Mouse (Mus musculus): ENCODE results near the gene Wnt6. TPM values are rescaled to one million over a fixed set of nuclear protein-coding genes. Genes with fewer than 3 reads are reported as not detected.

The Wnt6 gene
- total and polyA plus RNA-seq, 2 experiments from 2014 or later, result 0.11 to 0.88 TPM

- Histone ChIP-seq H3K4me2 (ENCODE audit: low read depth, low read length) (no peak overlapping the region), H3K36me3 (replicated peaks; ENCODE audit: control insufficient read depth, insufficient read depth, low read length) (no peaks in the 10 kb centered on the region), H3K27me3 (ENCODE audit: control insufficient read depth, insufficient read depth, low read length) (no peaks in the 10 kb centered on the region), H3K27ac (ENCODE audit: low read depth) (no peak overlapping the region), H3K9me3 (replicated peaks; ENCODE audit: control insufficient read depth, low read length) (no peaks in the 10 kb centered on the region), H3K4me1 (ENCODE audit: control insufficient read depth, insufficient read depth) (no peaks in the 10 kb centered on the region), H3K9ac (replicated peaks; ENCODE audit: low read depth, low read length) (no peak overlapping the region), H3K4me3 (ENCODE audit: low read depth, low read length) (no peak overlapping the region)
- 57% methylated on average over 7 of the region's 7 CpGs for WGBS
- ATAC-seq (ENCODE audit: insufficient read depth, low read depth) (peak; percentile 24; the same call in 1 of the 2 replicates), DNase-seq (ENCODE audit: low spot score) (no peak)
- TF ChIP-seq EP300 (IDR thresholded peaks at IDR 0.05; ENCODE audit: low read depth) (no peak), CTCF (IDR thresholded peaks at IDR 0.05; ENCODE audit: low read depth) (no peak)
Measured at GRCm38 (mm10) chr1:74737500-74737899, 34.2 kb upstream of the Wnt6 start.

- no peak overlapping the region for H3K4me2 ChIP-seq (ENCODE audit: low read depth, low read length)
- WGBS, result 74% methylated on average over 7 of the region's 7 CpGs
- ATAC-seq (ENCODE audit: insufficient read depth, low read depth), result no peak
- TF ChIP-seq CTCF (IDR thresholded peaks at IDR 0.05; ENCODE audit: low read depth), result no peak
- TF ChIP-seq EP300 (IDR thresholded peaks at IDR 0.05; ENCODE audit: low read depth), result no peak
- H3K9ac ChIP-seq (replicated peaks; ENCODE audit: low read depth, low read length), result no peak overlapping the region
- H3K9me3 ChIP-seq (replicated peaks; ENCODE audit: control insufficient read depth, low read length), result no peaks in the 10 kb centered on the region
- H3K27ac ChIP-seq (ENCODE audit: low read depth), result no peak overlapping the region
- DNase-seq (ENCODE audit: low spot score), result no peak
- no peaks in the 10 kb centered on the region for H3K4me1 ChIP-seq (ENCODE audit: control insufficient read depth, insufficient read depth)
- no peaks in the 10 kb centered on the region for H3K27me3 ChIP-seq (ENCODE audit: control insufficient read depth, insufficient read depth, low read length)
- no peaks in the 10 kb centered on the region for H3K36me3 ChIP-seq (replicated peaks; ENCODE audit: control insufficient read depth, insufficient read depth, low read length)
- H3K4me3 ChIP-seq (ENCODE audit: low read depth, low read length), result no peak overlapping the region
Measured at GRCm38 (mm10) chr1:74740846-74741245, 30.8 kb upstream of the Wnt6 start.

- no peak overlapping the region for H3K4me3 ChIP-seq (ENCODE audit: low read depth, low read length)
- H3K9ac ChIP-seq (replicated peaks; ENCODE audit: low read depth, low read length), result no peak overlapping the region
- H3K9me3 ChIP-seq (replicated peaks; ENCODE audit: control insufficient read depth, low read length), result no peaks in the 10 kb centered on the region
- no peaks in the 10 kb centered on the region for H3K36me3 ChIP-seq (replicated peaks; ENCODE audit: control insufficient read depth, insufficient read depth, low read length)
- H3K4me2 ChIP-seq (ENCODE audit: low read depth, low read length), result no peak overlapping the region
- TF ChIP-seq CTCF (IDR thresholded peaks at IDR 0.05; ENCODE audit: low read depth) (no peak), EP300 (IDR thresholded peaks at IDR 0.05; ENCODE audit: low read depth) (no peak)
- H3K27ac ChIP-seq (ENCODE audit: low read depth), result no peak overlapping the region
- no peaks in the 10 kb centered on the region; the same call in 1 of the 2 replicates for H3K4me1 ChIP-seq (ENCODE audit: control insufficient read depth, insufficient read depth)
- WGBS, result 66% methylated on average over 5 of the region's 5 CpGs
- no peak for DNase-seq (ENCODE audit: low spot score)
- no peaks in the 10 kb centered on the region for H3K27me3 ChIP-seq (ENCODE audit: control insufficient read depth, insufficient read depth, low read length)
- ATAC-seq (ENCODE audit: insufficient read depth, low read depth), result no peak
Measured at GRCm38 (mm10) chr1:74747335-74747734, 24.4 kb upstream of the Wnt6 start.

DNA sequence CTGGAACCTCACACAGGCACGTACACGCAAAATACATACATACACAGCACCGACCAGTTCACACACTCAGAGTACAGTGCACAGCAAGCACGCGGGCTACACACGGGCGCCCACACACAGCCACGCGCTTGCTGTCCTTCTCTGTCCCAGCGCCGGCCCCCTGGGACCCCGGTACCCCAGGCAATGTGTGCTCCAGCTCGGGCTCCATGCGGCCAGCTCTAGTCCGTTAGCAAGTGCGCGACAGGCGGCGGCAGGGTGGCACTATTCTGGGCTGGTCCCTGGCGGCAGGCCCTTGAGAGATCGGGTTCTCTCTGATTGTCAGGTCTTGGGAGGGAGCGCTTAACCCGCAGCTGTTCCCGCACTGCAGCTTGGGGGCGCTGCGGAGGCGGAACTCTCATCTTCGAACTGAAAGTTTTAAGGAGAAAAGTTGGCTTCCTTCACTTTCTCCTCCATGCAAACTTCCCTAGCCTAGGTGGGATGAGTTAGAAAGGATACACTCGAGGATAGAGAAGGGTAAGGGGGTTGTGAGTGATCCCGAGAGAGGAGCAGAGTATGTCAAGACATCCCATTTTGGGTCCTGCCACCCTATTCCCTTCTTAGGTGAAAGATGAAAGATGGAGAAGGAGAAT is 22.9 kb upstream of the Wnt6 start, which contains the start of gene Prkag3:
Gene Prkag3 (minus strand): TSS at position 579 of the 629 bp plus-strand sequence.
- H3K27me3 ChIP-seq (ENCODE audit: control insufficient read depth, insufficient read depth, low read length), result no peaks in the 10 kb centered on the region
- 8% methylated on average over 30 of the region's 30 CpGs for WGBS
- peak within 1 kb of the TSS; percentile 55 for H3K4me2 ChIP-seq (ENCODE audit: low read depth, low read length)
- H3K9ac ChIP-seq (replicated peaks; ENCODE audit: low read depth, low read length), result peak within 1 kb of the TSS; percentile 38
- no peaks in the 10 kb centered on the region for H3K36me3 ChIP-seq (replicated peaks; ENCODE audit: control insufficient read depth, insufficient read depth, low read length)
- peak within 1 kb of the TSS; percentile 36 for H3K4me3 ChIP-seq (ENCODE audit: low read depth, low read length)
- no peaks in the 10 kb centered on the region; the same call in 1 of the 2 replicates for H3K4me1 ChIP-seq (ENCODE audit: control insufficient read depth, insufficient read depth)
- H3K27ac ChIP-seq (ENCODE audit: low read depth), result peak within 1 kb of the TSS; percentile 81
- H3K9me3 ChIP-seq (replicated peaks; ENCODE audit: control insufficient read depth, low read length), result no peaks in the 10 kb centered on the region
- peak; percentile 86 for ATAC-seq (ENCODE audit: insufficient read depth, low read depth)
- peak; percentile 82 for DNase-seq (ENCODE audit: low spot score)
- peak; percentile 60 for TF ChIP-seq CTCF (IDR thresholded peaks at IDR 0.05; ENCODE audit: low read depth)
- TF ChIP-seq EP300 (IDR thresholded peaks at IDR 0.05; ENCODE audit: low read depth), result no peak

- TF ChIP-seq EP300 (IDR thresholded peaks at IDR 0.05; ENCODE audit: low read depth) (0 out of 2 replicates have a peak, but pooled peaks have one; percentile 42), CTCF (IDR thresholded peaks at IDR 0.05; ENCODE audit: low read depth) (no peak)
- no peaks in the 10 kb centered on the region for H3K27me3 ChIP-seq (ENCODE audit: control insufficient read depth, insufficient read depth, low read length)
- H3K36me3 ChIP-seq (replicated peaks; ENCODE audit: control insufficient read depth, insufficient read depth, low read length), result no peaks in the 10 kb centered on the region
- peak overlapping the region; percentile 38 for H3K9ac ChIP-seq (replicated peaks; ENCODE audit: low read depth, low read length)
- H3K4me2 ChIP-seq (ENCODE audit: low read depth, low read length), result peak overlapping the region; percentile 55
- H3K9me3 ChIP-seq (replicated peaks; ENCODE audit: control insufficient read depth, low read length), result no peaks in the 10 kb centered on the region
- peak; percentile 91 for DNase-seq (ENCODE audit: low spot score)
- no peaks in the 10 kb centered on the region; the same call in 1 of the 2 replicates for H3K4me1 ChIP-seq (ENCODE audit: control insufficient read depth, insufficient read depth)
- WGBS, result 13% methylated on average over 7 of the region's 7 CpGs
- peak overlapping the region; percentile 36 for H3K4me3 ChIP-seq (ENCODE audit: low read depth, low read length)
- H3K27ac ChIP-seq (ENCODE audit: low read depth), result peak overlapping the region; percentile 81
- peak; percentile 94 for ATAC-seq (ENCODE audit: insufficient read depth, low read depth)
Measured at GRCm38 (mm10) chr1:74749301-74749700, 22.4 kb upstream of the Wnt6 start.

Measured in heart, postnatal 0 days (tissue).